Mouse (Mus musculus) kidney, embryonic 15.5 days (tissue): ENCODE data around the gene Chrne. TPM values are rescaled to one million over a fixed set of nuclear protein-coding genes. Genes with fewer than 3 reads are reported as not detected.

Experiments used
- ATAC-seq: fragments of 200-750 bp; cut with Nextera tagmentation; replicated peaks from 2 replicates; pipeline ENCODE4 v1.8.0; 2017; ENCODE audit warnings: moderate TSS enrichment; ENCODE audit not compliant: low FRiP score
- H3K27ac ChIP-seq: fragments of 300-500 bp; sonication (generic); 2 replicates; pipeline ENCODE4 v1.5.1; 2015; ENCODE audit warnings: mild to moderate bottlenecking, inconsistent platforms
- H3K27me3 ChIP-seq: fragments of 300-500 bp; sonication (generic); 2 replicates; pipeline ENCODE4 v1.6.1; 2015; ENCODE audit warnings: inconsistent platforms
- H3K36me3 ChIP-seq: fragments of 300-500 bp; sonication (generic); 2 replicates; pipeline ENCODE4 v1.6.1; 2015; ENCODE audit warnings: inconsistent platforms
- H3K4me1 ChIP-seq: fragments of 300-500 bp; sonication (generic); 2 replicates; pipeline ENCODE4 v1.6.1; 2015; ENCODE audit warnings: inconsistent platforms
- H3K4me2 ChIP-seq: fragments of 300-500 bp; sonication (generic); 2 replicates; pipeline ENCODE4 v1.6.1; 2015; ENCODE audit warnings: moderate library complexity, mild to moderate bottlenecking, inconsistent platforms
- H3K4me3 ChIP-seq: fragments of 300-500 bp; sonication (generic); replicated peaks from 2 replicates; pipeline ENCODE4 v1.5.1; 2015; ENCODE audit warnings: mild to moderate bottlenecking, inconsistent platforms
- H3K9ac ChIP-seq: fragments of 300-500 bp; sonication (generic); 2 replicates; pipeline ENCODE4 v1.6.1; 2015; ENCODE audit warnings: mild to moderate bottlenecking, inconsistent platforms
- H3K9me3 ChIP-seq: fragments of 300-500 bp; sonication (generic); replicated peaks from 2 replicates; pipeline ENCODE4 v1.6.1; 2016; ENCODE audit warnings: inconsistent platforms
- WGBS: fragments of 180-500 bp; shearing (Covaris S2); methylation state at CpG from one replicate; pipeline ENCODE4 v1.1.7; 2015; ENCODE audit warnings: mixed read lengths; 5-methylcytosine and 5-hydroxymethylcytosine counted together
- polyA plus RNA-seq: library from polyadenylated mRNA; unstranded; fragments of >200 nt; fragmentation: Nextera tagmentation; extraction: Ambion mirVana; gene quantifications from 2 replicates; pipeline ENCODE4 v1.2.1, GENCODE M21; 2015

The Chrne gene
- polyA plus RNA-seq, 1 experiment from 2014 or later, result 0.27 TPM

DNA sequence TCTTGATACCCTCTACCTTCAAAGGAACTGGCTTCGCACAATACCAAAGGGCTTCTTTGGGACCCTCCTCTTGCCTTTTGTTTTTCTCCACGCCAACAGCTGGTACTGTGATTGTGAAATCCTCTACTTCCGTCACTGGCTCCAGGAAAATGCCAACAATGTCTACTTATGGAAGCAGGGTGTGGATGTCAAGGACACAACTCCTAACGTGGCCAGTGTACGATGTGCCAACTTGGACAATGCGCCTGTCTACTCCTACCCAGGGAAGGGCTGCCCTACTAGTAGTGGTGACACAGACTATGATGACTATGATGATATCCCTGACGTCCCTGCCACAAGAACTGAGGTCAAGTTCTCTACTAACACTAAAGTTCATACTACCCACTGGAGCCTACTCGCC lies 21.0 kb upstream of the Chrne start:
- no peaks in the 10 kb centered on the region for H3K4me1 ChIP-seq
- no peak overlapping the region for H3K4me3 ChIP-seq
- no peak overlapping the region for H3K4me2 ChIP-seq
- H3K36me3 ChIP-seq, result peaks cover 24% of the 10 kb centered on the region
- no peak overlapping the region for H3K27ac ChIP-seq
- H3K9me3 ChIP-seq, result no peaks in the 10 kb centered on the region
- no peak for ATAC-seq
- 86% methylated on average over 8 of the region's 8 CpGs for WGBS
- no peaks in the 10 kb centered on the region for H3K27me3 ChIP-seq
- no peak overlapping the region for H3K9ac ChIP-seq

DNA sequence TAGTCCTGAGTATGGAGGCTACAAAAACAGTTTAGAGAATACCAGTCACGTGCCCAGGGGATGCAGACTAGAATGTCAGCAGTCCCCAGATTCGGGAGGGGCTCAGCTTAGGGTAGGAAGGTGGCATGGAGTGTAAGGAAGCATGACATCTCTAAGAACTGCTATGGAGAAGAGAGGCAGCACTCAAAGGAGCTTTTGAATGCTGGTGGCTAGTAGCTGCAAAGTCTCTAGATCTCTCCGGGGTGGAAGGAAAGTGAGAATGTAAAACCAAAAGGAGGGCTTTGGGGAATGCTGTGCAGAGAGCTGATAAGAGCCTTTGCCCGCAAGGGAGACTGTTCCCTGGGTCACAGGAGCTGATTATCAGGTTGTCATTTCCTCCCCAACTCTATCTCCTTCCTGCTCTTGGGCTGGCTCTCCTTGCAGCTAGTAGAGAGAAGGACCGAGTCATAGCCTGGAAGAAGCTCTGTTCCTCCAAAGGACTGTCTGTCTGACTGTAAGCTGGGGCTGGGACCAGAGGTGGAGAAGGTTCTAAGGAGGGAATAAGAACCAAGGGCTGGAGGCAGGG lies 19.8 kb upstream of the Chrne start, which contains the start of gene Gp1ba:
TSS of gene Gp1ba (plus strand) at position 409 of the 565 bp plus-strand sequence.
- no peaks in the 10 kb centered on the region for H3K9me3 ChIP-seq
- ATAC-seq, result no peak
- 51% methylated on average over 5 of the region's 5 CpGs for WGBS
- no peak within 1 kb of the TSS for H3K9ac ChIP-seq
- peaks cover 13% of the 10 kb centered on the region for H3K36me3 ChIP-seq
- H3K4me2 ChIP-seq, result no peak within 1 kb of the TSS
- no peaks in the 10 kb centered on the region for H3K27me3 ChIP-seq
- H3K27ac ChIP-seq, result no peak within 1 kb of the TSS
- H3K4me1 ChIP-seq, result no peaks in the 10 kb centered on the region
- no peak within 1 kb of the TSS for H3K4me3 ChIP-seq

DNA sequence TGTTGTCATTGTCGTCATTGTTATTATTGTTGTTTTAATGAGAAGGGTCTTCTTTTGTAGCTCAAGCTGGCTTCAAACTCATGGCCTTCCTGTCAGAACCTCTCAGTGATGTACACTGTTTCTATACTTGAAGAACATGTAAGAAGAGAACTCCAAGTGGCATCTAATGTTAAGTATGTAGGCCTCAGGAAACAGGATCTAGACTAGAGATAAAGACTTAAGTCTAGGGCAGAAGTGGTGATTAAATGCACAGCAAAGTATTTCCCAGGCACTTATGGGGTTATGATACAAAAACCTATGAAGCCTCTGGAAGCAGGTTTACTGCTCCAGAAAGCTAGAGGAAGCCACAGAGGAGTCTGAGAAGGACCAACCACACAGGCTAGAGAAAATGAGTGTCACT lies 19.3 kb upstream of the Chrne start:
- WGBS, result 91% methylated on average over 1 of the region's 1 CpGs
- Histone ChIP-seq H3K9ac (no peak overlapping the region), H3K27ac (no peak overlapping the region), H3K27me3 (no peaks in the 10 kb centered on the region), H3K4me3 (no peak overlapping the region), H3K36me3 (peaks cover 8% of the 10 kb centered on the region), H3K9me3 (no peaks in the 10 kb centered on the region), H3K4me1 (no peaks in the 10 kb centered on the region), H3K4me2 (no peak overlapping the region)
- ATAC-seq, result no peak

DNA sequence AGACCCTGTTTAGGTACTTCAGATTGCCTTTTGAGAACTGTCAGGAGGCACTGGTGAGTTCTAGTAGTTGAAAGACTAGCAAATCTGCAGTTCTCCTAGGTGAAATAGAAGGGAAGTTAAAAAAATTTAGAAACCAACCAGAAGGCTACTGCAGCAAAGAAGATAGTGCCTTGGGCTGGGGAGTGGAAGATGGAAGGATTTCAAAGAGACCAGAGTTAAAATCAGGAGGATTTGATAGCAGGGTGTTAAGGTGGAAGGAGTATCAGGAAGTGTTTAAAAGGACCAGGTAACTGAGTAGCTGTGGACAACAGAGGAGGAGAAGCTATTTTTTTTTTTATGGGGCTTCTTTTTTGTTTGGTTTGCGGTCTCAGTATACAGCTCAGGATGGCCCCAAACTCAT lies 18.7 kb upstream of the Chrne start:
- Histone ChIP-seq H3K4me1 (no peaks in the 10 kb centered on the region), H3K4me3 (no peak overlapping the region), H3K4me2 (no peak overlapping the region), H3K36me3 (peaks cover 3% of the 10 kb centered on the region; the same call in 1 of the 2 replicates), H3K9me3 (no peaks in the 10 kb centered on the region), H3K9ac (no peak overlapping the region), H3K27ac (no peak overlapping the region), H3K27me3 (no peaks in the 10 kb centered on the region)
- WGBS, result 100% methylated on average over 1 of the region's 1 CpGs
- ATAC-seq, result no peak

DNA sequence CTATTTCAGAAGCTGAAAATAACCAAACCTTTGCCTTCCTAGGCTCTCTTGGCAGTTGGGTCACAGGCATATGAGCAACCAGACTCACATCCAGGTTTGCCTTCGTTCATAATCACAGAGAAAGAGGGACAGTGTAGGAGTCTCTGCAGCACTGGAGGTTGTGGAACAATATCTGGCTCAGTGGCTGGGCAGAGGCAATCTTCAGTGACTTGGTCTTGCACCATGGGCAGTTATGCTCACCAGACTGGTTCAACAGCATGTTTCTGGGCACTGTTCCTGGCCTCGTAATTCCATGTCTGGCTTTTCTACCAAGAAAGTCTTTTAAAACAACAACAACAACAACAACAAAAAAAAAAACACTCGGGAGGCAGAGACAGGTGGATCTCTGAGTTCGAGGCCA lies 16.6 kb upstream of the Chrne start:
- H3K27ac ChIP-seq, result no peak overlapping the region
- no peaks in the 10 kb centered on the region for H3K4me1 ChIP-seq
- H3K4me3 ChIP-seq, result no peak overlapping the region
- H3K4me2 ChIP-seq, result no peak overlapping the region
- no peak overlapping the region for H3K9ac ChIP-seq
- H3K27me3 ChIP-seq, result no peaks in the 10 kb centered on the region
- no peaks in the 10 kb centered on the region for H3K9me3 ChIP-seq
- ATAC-seq, result no peak
- H3K36me3 ChIP-seq, result no peaks in the 10 kb centered on the region
- 84% methylated on average over 4 of the region's 4 CpGs for WGBS

DNA sequence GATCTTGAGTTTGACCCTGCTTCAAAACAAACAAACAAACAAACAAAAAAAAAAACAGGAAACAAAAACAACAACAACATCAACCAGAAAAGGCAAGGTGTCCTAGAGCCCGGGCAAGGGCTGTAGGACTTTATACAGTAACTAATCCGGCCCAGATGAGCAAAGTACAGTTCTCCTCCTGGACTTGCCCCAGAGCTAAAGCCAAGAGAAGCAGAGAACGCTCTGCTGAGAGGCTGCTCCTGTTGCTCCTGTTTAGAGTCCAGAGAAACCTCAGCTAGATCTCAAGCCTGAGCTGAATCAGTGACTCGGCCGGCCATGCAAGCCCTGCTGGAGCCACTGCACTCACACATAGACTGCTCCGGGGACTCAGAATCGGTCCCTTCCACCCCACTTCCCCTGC lies 11.1 kb upstream of the Chrne start:
- Histone ChIP-seq H3K27ac (0 out of 2 replicates have a peak overlapping the region, but pooled peaks have one; percentile 22), H3K36me3 (no peaks in the 10 kb centered on the region), H3K4me1 (no peaks in the 10 kb centered on the region), H3K4me2 (no peak overlapping the region), H3K9ac (no peak overlapping the region), H3K4me3 (no peak overlapping the region), H3K9me3 (no peaks in the 10 kb centered on the region), H3K27me3 (no peaks in the 10 kb centered on the region)
- no peak for ATAC-seq
- WGBS, result 77% methylated on average over 7 of the region's 7 CpGs

DNA sequence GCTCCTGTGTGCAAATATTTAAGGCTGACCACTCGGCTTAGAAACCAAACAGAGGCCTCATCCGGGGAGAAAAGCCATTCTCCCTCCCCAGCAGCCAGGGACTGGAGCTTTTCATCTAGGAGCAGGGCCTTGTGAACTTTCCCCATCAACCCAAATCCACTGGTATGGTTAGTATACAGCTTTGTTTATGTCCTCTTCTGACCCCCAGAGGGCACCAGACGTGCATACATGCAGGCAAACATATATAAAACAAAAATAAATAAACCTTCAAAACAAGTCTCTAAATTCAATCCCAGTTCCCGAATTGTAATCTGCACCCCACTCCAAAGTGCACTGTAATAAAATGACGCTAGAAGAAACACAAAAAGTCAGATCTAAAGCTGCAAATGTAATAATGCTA lies 10.5 kb upstream of the Chrne start:
- Histone ChIP-seq H3K36me3 (no peaks in the 10 kb centered on the region), H3K27me3 (no peaks in the 10 kb centered on the region), H3K4me2 (no peak overlapping the region), H3K9ac (no peak overlapping the region), H3K4me3 (no peak overlapping the region), H3K4me1 (no peaks in the 10 kb centered on the region), H3K9me3 (no peaks in the 10 kb centered on the region), H3K27ac (no peak overlapping the region)
- ATAC-seq, result no peak
- 48% methylated on average over 5 of the region's 5 CpGs for WGBS

DNA sequence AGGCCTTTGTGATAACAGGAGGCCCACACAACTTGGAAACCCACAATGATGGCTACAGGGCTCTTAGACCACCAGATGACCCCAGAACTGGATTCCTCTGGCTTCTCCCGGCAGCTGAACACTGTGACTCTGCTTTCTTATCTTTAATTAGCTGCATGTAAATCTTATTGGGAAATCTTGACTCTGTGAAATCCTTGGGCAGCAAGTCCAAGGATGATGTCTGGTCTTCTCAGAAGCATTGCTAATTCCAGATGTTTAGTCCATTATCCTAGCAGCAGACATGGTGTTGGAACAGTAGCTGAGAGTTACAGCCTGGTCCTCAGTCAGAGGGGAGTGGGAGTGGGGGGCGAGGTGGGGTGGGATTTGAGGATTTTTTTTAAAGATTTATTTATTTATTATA lies 9.4 kb upstream of the Chrne start:
- 58% methylated on average over 2 of the region's 2 CpGs for WGBS
- H3K4me2 ChIP-seq, result no peak overlapping the region
- no peaks in the 10 kb centered on the region for H3K36me3 ChIP-seq
- no peaks in the 10 kb centered on the region for H3K4me1 ChIP-seq
- ATAC-seq, result no peak
- H3K4me3 ChIP-seq, result no peak overlapping the region
- no peak overlapping the region for H3K27ac ChIP-seq
- no peaks in the 10 kb centered on the region for H3K9me3 ChIP-seq
- H3K9ac ChIP-seq, result no peak overlapping the region
- no peaks in the 10 kb centered on the region for H3K27me3 ChIP-seq

DNA sequence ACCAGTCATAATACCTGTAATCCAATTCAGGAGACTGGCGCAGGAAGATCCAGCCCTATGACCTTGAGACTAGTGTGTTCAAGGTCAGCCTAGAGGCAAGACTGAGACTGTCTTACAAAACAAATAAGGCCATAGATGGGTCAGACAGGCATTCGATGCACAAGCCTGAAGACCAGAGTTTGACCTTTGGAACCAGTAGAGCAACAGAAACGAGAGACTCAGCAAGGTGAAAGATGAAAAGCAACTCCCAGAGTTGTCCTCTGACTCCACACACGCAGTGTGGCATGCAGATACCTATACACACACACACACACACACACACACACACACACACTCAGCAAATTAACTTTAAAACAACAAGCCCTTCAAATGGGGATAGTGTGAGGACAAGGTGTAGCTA lies 7.9 kb upstream of the Chrne start:
- ATAC-seq, result no peak
- H3K9me3 ChIP-seq, result no peaks in the 10 kb centered on the region
- no peak overlapping the region for H3K9ac ChIP-seq
- no peak overlapping the region for H3K27ac ChIP-seq
- 62% methylated on average over 4 of the region's 4 CpGs for WGBS
- H3K4me3 ChIP-seq, result no peak overlapping the region
- H3K4me2 ChIP-seq, result no peak overlapping the region
- H3K27me3 ChIP-seq, result no peaks in the 10 kb centered on the region
- H3K36me3 ChIP-seq, result no peaks in the 10 kb centered on the region
- H3K4me1 ChIP-seq, result 0 out of 2 replicates have a peak, but pooled peaks cover 4% of the 10 kb centered on the region

DNA sequence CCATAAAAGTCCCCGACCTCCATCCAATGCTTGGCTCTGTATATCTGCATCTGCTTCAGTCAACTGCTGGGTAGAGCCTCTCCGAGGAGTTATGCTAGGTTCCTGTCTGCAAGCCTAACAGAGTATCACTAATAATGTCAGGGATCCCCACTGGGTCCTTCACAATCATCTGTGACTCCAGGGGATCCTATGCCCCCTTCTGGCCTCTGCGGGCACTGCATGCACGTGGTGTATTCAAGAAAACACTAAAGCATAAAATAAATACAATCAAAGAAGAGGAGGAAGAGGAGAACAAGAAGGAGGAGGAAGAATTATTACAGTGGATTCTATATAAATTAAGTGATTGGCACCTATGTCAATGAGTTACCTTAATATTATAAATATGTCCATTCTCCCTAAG lies 6.5 kb upstream of the Chrne start:
- 53% methylated on average over 4 of the region's 4 CpGs for WGBS
- H3K4me2 ChIP-seq, result no peak overlapping the region
- H3K27ac ChIP-seq, result no peak overlapping the region
- H3K27me3 ChIP-seq, result no peaks in the 10 kb centered on the region
- H3K9me3 ChIP-seq, result no peaks in the 10 kb centered on the region
- no peak overlapping the region for H3K9ac ChIP-seq
- H3K4me3 ChIP-seq, result no peak overlapping the region
- no peak for ATAC-seq
- 0 out of 2 replicates have a peak, but pooled peaks cover 6% of the 10 kb centered on the region for H3K4me1 ChIP-seq
- H3K36me3 ChIP-seq, result no peaks in the 10 kb centered on the region

DNA sequence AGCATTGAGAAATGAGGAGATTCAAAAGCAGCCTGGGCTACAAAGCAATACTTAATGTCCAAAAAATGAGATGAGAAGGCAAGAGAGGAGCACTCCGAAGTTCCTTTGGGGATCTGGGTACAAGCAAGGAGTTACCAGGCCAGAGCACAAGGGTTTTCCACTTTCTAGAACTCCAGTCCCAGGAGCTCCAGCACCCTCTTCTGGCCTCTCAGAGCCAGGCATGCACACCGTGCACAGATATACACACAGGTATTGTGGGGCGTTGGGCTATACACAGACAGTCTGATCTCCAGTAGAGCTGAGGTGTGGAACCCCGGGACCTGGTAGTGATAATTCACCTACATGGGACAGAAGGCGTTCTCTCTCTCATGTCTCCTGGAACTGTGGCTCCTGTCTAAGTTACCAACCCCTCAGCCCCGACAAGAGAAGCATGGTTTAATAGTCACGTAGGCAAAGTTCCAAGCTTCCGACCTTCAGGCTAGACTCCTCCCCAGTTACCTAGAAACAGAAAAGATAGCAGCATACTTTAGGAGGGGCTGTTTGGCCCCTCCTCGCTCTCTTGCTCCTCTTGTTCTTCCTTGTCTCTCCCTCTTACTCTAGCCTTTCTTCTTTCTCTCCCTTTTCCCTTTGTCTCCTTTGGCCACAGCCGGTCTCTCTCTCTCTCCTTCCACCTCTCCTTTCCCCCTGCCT lies 4.2 kb upstream of the Chrne start:
- H3K27ac ChIP-seq, result no peak overlapping the region
- H3K36me3 ChIP-seq, result no peaks in the 10 kb centered on the region
- H3K4me2 ChIP-seq, result no peak overlapping the region
- H3K9me3 ChIP-seq, result no peaks in the 10 kb centered on the region
- 0 out of 2 replicates have a peak, but pooled peaks cover 6% of the 10 kb centered on the region for H3K4me1 ChIP-seq
- no peak for ATAC-seq
- no peak overlapping the region for H3K4me3 ChIP-seq
- no peak overlapping the region for H3K9ac ChIP-seq
- H3K27me3 ChIP-seq, result no peaks in the 10 kb centered on the region
- 81% methylated on average over 10 of the region's 10 CpGs for WGBS

DNA sequence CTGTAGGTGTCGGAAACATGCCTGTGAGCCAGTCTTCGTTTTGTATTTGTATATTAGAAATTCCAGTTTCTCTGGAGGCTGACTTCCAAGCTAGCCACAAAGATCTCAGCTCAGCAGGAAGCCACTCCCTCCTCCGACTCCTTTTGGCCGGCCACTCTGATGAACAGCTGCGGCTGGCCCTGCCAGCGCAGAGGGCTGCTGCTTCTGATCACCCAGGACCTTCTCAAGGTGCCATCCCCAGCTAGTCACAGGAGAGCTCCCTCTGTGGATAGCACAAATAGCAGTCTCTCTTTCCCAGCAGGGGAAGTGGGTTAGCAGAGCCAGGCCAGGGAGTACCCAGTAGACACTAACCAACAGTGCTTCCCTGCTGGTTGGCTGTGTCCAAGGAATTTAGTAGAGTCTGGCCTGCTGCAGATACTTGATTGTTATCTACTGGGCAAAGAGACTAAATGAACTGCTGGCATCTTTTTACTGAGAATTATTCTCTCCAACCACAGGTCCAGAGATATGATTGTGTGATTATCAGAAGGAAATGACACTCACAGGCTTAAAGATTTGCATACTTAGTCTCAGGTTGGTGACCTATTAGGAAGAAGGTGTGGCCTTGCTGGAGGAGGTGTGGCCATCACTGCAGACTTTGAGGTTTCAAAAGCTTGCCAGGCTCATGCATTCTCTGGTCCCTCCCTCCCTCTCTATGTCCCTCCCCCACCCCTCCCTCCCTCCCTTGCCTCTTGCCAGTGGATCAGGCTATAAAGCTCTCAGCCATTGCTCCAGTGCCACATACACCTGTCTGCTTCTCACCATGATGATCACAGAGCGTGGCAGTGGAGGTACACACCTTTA lies 3.2 kb upstream of the Chrne start:
- WGBS, result 35% methylated on average over 7 of the region's 7 CpGs

More for the DNA sequence above, 3.2 kb upstream of the Chrne start:
- no peak overlapping the region for H3K27ac ChIP-seq
- no peaks in the 10 kb centered on the region for H3K9me3 ChIP-seq
- no peak overlapping the region for H3K9ac ChIP-seq
- no peak overlapping the region for H3K4me2 ChIP-seq
- H3K36me3 ChIP-seq, result no peaks in the 10 kb centered on the region
- no peak overlapping the region for H3K4me3 ChIP-seq
- 0 out of 2 replicates have a peak, but pooled peaks cover 6% of the 10 kb centered on the region for H3K4me1 ChIP-seq
- ATAC-seq, result no peak
- H3K27me3 ChIP-seq, result no peaks in the 10 kb centered on the region
